8 mouse cellular contexts compared by ENCODE assay signal in the genomic region with DNA sequence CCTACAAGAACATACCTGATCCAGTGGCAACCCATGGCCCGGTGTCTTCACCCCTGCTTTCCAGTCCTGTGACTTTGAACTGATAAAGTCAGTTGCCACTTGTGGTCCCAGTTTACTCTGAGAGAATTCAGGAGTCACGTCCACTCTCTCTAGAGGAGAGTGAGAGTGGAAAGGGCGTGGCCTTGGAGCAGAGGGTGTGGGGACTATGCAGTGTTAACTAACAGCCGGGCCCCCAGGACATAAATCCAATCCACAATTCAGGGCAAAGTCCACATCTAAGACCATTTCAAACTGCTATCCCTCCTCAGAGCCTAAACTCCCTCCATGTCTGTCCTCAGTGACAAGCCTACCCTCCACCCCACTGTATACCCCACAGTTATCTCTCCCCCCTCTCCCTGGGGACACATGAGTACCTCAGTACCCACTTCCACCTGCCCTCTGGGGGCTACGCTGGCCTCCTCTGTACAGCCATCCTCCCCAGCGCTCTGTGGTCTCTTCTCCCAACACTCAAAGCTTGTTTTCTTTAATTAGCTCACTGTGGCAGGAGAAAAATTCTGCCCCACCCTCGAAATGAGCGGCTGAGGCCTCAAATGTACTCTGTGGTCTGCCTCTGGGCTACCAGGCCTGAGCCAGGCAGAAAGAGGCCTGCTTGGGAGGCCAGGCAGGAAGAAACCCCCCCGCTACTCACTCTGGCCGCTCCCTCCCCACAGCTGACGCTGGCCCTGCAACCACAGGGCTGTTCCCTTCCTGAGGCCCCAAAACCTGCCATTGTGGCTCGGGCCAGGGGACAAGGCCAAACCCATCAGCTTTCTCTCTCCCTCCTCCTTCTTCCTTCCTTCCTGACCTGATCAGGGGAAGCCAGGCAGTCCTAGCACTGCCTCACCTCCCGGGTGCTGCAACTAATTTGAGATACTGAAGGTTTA. TPM values are rescaled to one million over a fixed set of nuclear protein-coding genes. Genes with fewer than 3 reads are reported as not detected.
DNase-seq lines count a peak whose midpoint lies in the region; ATAC-seq and TF ChIP-seq lines count a peak whose summit lies in the region.

No protein-coding gene starts in this region.

- no peak overlapping the region for H3K4me2 ChIP-seq in hindbrain, embryonic 11.5 days (replicated peaks; ENCODE audit: low read depth, low read length)
- peak overlapping the region; percentile 37; the same call in 1 of the 2 replicates for H3K4me2 ChIP-seq in heart, embryonic 16.5 days (ENCODE audit: low read depth, low read length)
- H3K4me2 ChIP-seq in liver, embryonic 14.5 days (ENCODE audit: low read depth) = peak overlapping the region; percentile 29
- 0 out of 2 replicates have a peak overlapping the region, but pooled peaks have one; percentile 8 for H3K4me2 ChIP-seq in stomach, postnatal 0 days (replicated peaks; ENCODE audit: low read depth)

- TF ChIP-seq EP300 in liver, embryonic 14.5 days (IDR thresholded peaks at IDR 0.05; ENCODE audit: low read depth) = no peak; the same call in 1 of the 2 replicates
- no peak for TF ChIP-seq EP300 in stomach, postnatal 0 days (optimal IDR thresholded peaks at IDR 0.05)

- H3K36me3 ChIP-seq in hindbrain, embryonic 10.5 days = peaks cover 35% of the 10 kb centered on the region
- H3K36me3 ChIP-seq in hindbrain, embryonic 11.5 days (ENCODE audit: control insufficient read depth, insufficient read depth, low read length) = no peaks in the 10 kb centered on the region
- no peaks in the 10 kb centered on the region for H3K36me3 ChIP-seq in heart, embryonic 16.5 days (ENCODE audit: control insufficient read depth, insufficient read depth)
- H3K36me3 ChIP-seq in liver, embryonic 14.5 days (replicated peaks; ENCODE audit: control insufficient read depth, insufficient read depth, low read depth) = no peaks in the 10 kb centered on the region
- no peaks in the 10 kb centered on the region for H3K36me3 ChIP-seq in stomach, postnatal 0 days (ENCODE audit: control insufficient read depth, insufficient read depth, low read length)

- peaks cover 50% of the 10 kb centered on the region for H3K4me1 ChIP-seq in hindbrain, embryonic 10.5 days (replicated peaks)
- H3K4me1 ChIP-seq in hindbrain, embryonic 11.5 days (replicated peaks; ENCODE audit: control insufficient read depth, insufficient read depth, low read length) = no peaks in the 10 kb centered on the region
- peaks cover 11% of the 10 kb centered on the region for H3K4me1 ChIP-seq in brown adipose tissue, adult 24 weeks (ENCODE audit: control insufficient read depth, insufficient read depth, insufficient read length, low read length)
- peaks cover 68% of the 10 kb centered on the region for H3K4me1 ChIP-seq in heart, embryonic 16.5 days (ENCODE audit: control insufficient read depth, insufficient read depth, low read length)
- peaks cover 20 to 53% of the 10 kb centered on the region in 2 experiments for H3K4me1 ChIP-seq in liver, embryonic 14.5 days (replicated peaks; ENCODE audit: control insufficient read depth in 2 of 2, insufficient read depth in 2 of 2, low read length in 1 of 2)
- H3K4me1 ChIP-seq in stomach, postnatal 0 days (replicated peaks; ENCODE audit: control insufficient read depth, insufficient read depth) = peaks cover 8% of the 10 kb centered on the region; the same call in 1 of the 2 replicates

- no peak overlapping the region for H3K9ac ChIP-seq in hindbrain, embryonic 11.5 days (ENCODE audit: low read depth, low read length)
- H3K9ac ChIP-seq in heart, embryonic 16.5 days (ENCODE audit: low read length) = peak overlapping the region; percentile 64
- no peak overlapping the region for H3K9ac ChIP-seq in liver, embryonic 14.5 days (replicated peaks)
- 0 out of 2 replicates have a peak overlapping the region, but pooled peaks have one; percentile 23 for H3K9ac ChIP-seq in stomach, postnatal 0 days (ENCODE audit: low read length)

- no peaks in the 10 kb centered on the region for H3K9me3 ChIP-seq in hindbrain, embryonic 10.5 days
- H3K9me3 ChIP-seq in hindbrain, embryonic 11.5 days (ENCODE audit: control insufficient read depth, low read length) = no peaks in the 10 kb centered on the region
- H3K9me3 ChIP-seq in heart, embryonic 16.5 days (replicated peaks; ENCODE audit: control insufficient read depth, low read length) = no peaks in the 10 kb centered on the region
- H3K9me3 ChIP-seq in liver, embryonic 14.5 days (ENCODE audit: control insufficient read depth, low read length) = no peaks in the 10 kb centered on the region
- no peaks in the 10 kb centered on the region for H3K9me3 ChIP-seq in stomach, postnatal 0 days (ENCODE audit: control insufficient read depth, low read length)

- no peak for ATAC-seq in hindbrain, embryonic 11.5 days (ENCODE audit: low FRiP score)
- ATAC-seq in heart, embryonic 16.5 days (replicated peaks; ENCODE audit: extremely low read depth, insufficient read depth, low FRiP score) = peak; percentile 63
- peak; percentile 70 for ATAC-seq in liver, embryonic 14.5 days (ENCODE audit: insufficient read depth)
- ATAC-seq in stomach, postnatal 0 days (ENCODE audit: low FRiP score, low TSS enrichment) = peak; percentile 36; the same call in 1 of the 2 replicates

- peak overlapping the region; percentile 50; the same call in 1 of the 2 replicates for H3K27ac ChIP-seq in hindbrain, embryonic 10.5 days
- no peak overlapping the region for H3K27ac ChIP-seq in hindbrain, embryonic 11.5 days (ENCODE audit: low read depth, low read length)
- H3K27ac ChIP-seq in brown adipose tissue, adult 24 weeks (replicated peaks; ENCODE audit: low read depth, low read length) = peak overlapping the region; percentile 14; the same call in 1 of the 2 replicates
- peak overlapping the region; percentile 89 for H3K27ac ChIP-seq in heart, embryonic 16.5 days (ENCODE audit: low read length)
- H3K27ac ChIP-seq in liver, embryonic 14.5 days = peak overlapping the region; percentile 44
- H3K27ac ChIP-seq in stomach, postnatal 0 days (replicated peaks) = peak overlapping the region; percentile 78

- no peak for DNase-seq in hindbrain, embryonic 10.5 days (ENCODE audit: low spot score)
- no peak for DNase-seq in hindbrain, embryonic 11.5 days (ENCODE audit: low spot score)
- no peak for DNase-seq in liver, embryonic 14.5 days (ENCODE audit: low read depth in 3 of 3, low spot score in 3 of 3)
- DNase-seq in stomach, postnatal 0 days (ENCODE audit: low spot score) = peak; percentile 64
- no peak for DNase-seq in testis, postnatal 14 days (ENCODE audit: low spot score)
- DNase-seq in urinary bladder, adult 2 months (ENCODE audit: low spot score) = no peak

- H3K27me3 ChIP-seq in hindbrain, embryonic 10.5 days (ENCODE audit: insufficient read depth, poor library complexity, severe bottlenecking) = no peaks in the 10 kb centered on the region
- H3K27me3 ChIP-seq in hindbrain, embryonic 11.5 days (ENCODE audit: control insufficient read depth, insufficient read depth, low read length) = no peaks in the 10 kb centered on the region
- no peaks in the 10 kb centered on the region for H3K27me3 ChIP-seq in heart, embryonic 16.5 days (ENCODE audit: control insufficient read depth, insufficient read depth, low read length)
- H3K27me3 ChIP-seq in liver, embryonic 14.5 days (ENCODE audit: control insufficient read depth, insufficient read depth, low read length) = no peaks in the 10 kb centered on the region
- H3K27me3 ChIP-seq in stomach, postnatal 0 days (ENCODE audit: control insufficient read depth, insufficient read depth, low read length) = no peaks in the 10 kb centered on the region

- no peak overlapping the region for H3K4me3 ChIP-seq in hindbrain, embryonic 10.5 days
- no peak overlapping the region for H3K4me3 ChIP-seq in hindbrain, embryonic 11.5 days (ENCODE audit: low read depth, low read length)
- no peak overlapping the region for H3K4me3 ChIP-seq in brown adipose tissue, adult 24 weeks (ENCODE audit: insufficient read depth, low read depth, low read length)
- H3K4me3 ChIP-seq in heart, embryonic 16.5 days (ENCODE audit: low read length) = no peak overlapping the region
- no peak overlapping the region for H3K4me3 ChIP-seq in liver, embryonic 14.5 days (ENCODE audit: insufficient read depth in 1 of 2, low read depth in 2 of 2, low read length in 2 of 2)
- H3K4me3 ChIP-seq in stomach, postnatal 0 days (ENCODE audit: low read depth, low read length) = no peak overlapping the region

- no peak for TF ChIP-seq CTCF in liver, embryonic 14.5 days (IDR thresholded peaks at IDR 0.05; ENCODE audit: low read depth)
- TF ChIP-seq CTCF in stomach, postnatal 0 days (IDR thresholded peaks at IDR 0.05; ENCODE audit: low read depth) = no peak

- 70% methylated on average over 13 of the region's 13 CpGs for WGBS in hindbrain, embryonic 10.5 days
- WGBS in hindbrain, embryonic 11.5 days = 72% methylated on average over 13 of the region's 13 CpGs
- WGBS in heart, embryonic 16.5 days = 26% methylated on average over 13 of the region's 13 CpGs
- WGBS in liver, embryonic 14.5 days (ENCODE audit: insufficient replicate concordance) = 12% methylated on average over 13 of the region's 13 CpGs
- 37% methylated on average over 13 of the region's 13 CpGs for WGBS in stomach, postnatal 0 days

RNA-seq across cellular contexts. Expression of a gene that starts 31.4 kb away (rescaled TPM):
- 24.2 TPM in 2 replicates for polyA plus RNA-seq in hindbrain, embryonic 10.5 days (2016; fragmentation: Nextera tagmentation; extraction: Ambion mirVana)
- polyA plus RNA-seq in hindbrain, embryonic 11.5 days (2014; fragmentation: Nextera tagmentation; extraction: Ambion mirVana) = 13.9 and 16.0 TPM in 2 replicates
- polyA plus RNA-seq in brown adipose tissue, adult 24 weeks (2012; ENCODE audit: insufficient read depth, insufficient read length, missing spikeins) = 6.3 and 10.3 TPM in 2 replicates
- polyA plus RNA-seq in heart, embryonic 16.5 days (2015; fragmentation: Nextera tagmentation; extraction: Ambion mirVana) = 12.5 and 13.7 TPM in 2 replicates
- 2.8 and 3.2 TPM in 2 replicates for polyA plus RNA-seq in liver, embryonic 14.5 days (2012; rRNA removed)
- 1.7 and 2.2 TPM in 2 replicates for polyA plus RNA-seq in liver, embryonic 14.5 days (2014; fragmentation: Nextera tagmentation; extraction: Ambion mirVana)
- 5.3 and 6.4 TPM in 2 replicates for polyA plus RNA-seq in stomach, postnatal 0 days (2015; fragmentation: Nextera tagmentation; extraction: Ambion mirVana)
- 33.3 and 39.4 TPM in 2 replicates for polyA plus RNA-seq in urinary bladder, adult 2 months (2012; rRNA removed)

Comparison
In these comparisons a context has a peak if more than half of its experiments do, and no peak if none do; other contexts are left out.
1. H3K9ac ChIP-seq: peak in heart, embryonic 16.5 days (single experiment) and stomach, postnatal 0 days (single experiment); none in hindbrain, embryonic 11.5 days (single experiment) and liver, embryonic 14.5 days (single experiment).